Mouse (Mus musculus) thymus, postnatal 25 days (tissue): Measurements from ENCODE around the gene Hjurp.

Experiments used
- DNase-seq: peaks from one replicate; pipeline ENCODE4 v3.0.0; 2022

Hjurp gene

DNA sequence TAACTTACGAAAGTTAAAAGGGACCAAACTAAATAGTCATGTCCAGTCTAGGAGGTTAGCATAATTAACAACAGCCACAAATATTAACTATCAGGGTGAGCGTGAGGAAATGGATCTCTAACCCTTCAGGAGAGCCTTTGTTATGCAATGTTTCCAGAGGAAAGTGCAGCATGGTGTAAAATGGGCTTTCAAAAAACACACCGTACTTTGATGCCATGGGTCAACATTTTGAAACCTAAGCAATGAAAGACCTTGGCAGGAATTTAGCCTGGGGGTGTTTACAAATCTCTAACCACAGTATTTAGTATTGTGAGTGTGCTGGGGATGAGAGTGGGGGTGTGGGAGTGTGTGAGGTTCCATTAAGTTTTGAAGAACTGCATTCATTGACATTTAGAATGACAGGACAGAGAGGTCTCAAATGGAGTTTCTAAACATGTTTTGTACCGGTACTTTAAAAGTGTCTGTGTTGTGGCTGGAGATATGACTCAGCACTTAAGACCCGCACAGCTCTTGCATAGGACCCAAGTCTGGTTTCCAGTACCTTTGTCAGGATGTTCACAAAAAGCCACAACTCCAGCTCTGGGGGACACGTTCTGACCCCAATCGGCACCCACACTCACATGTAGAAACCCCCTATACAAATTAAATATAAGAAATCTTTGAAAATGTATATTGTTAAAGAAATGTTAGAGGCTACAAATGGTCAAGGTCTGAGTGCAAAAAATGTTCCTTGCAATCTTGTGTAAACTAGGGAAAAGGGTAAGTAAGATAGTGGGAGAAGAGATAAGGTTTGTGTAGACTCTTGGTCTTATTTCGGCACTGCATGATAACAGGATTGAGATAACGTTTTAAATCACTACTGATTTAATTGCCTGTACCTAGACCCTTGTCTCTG lies 1.9 kb upstream of the Hjurp start:
- no peak for DNase-seq

DNA sequence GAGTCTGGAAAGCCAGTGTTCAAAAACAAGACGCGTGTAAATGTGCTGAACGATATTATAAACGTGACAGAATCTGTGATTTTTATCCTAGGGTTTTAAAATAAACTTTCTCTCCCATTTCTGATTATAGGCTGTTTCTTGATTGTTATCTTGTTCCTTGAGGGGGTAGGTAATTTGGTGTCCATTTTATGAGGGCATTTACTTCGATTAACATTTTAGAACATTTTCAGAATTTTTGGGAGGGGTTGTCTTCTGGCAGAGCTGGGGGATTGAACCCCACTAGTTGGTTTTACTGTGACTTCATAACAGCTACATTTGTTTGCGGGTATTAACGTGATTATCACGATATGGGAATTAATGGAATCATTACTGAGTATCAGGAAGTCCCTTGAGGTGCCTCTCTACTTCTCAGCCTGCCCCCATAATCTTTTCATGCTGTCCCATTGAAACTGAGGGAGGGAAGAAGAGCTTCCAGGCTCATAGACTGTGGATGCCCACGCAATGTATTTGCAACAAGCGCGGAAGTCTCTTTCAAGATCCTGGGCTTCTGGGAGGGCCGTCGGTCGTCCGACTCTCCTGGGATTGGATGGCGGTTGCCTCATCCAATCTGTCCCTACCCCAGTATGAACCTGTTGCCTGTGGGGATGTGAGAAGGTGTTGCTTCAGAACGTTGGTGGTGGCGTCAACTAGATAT lies 532 bp upstream of the Hjurp start:
- no peak for DNase-seq

- DNase-seq: no peak
Observed at GRCm38 (mm10) chr1:88276524-88277097, 822 bp downstream of the Hjurp start.

- no peak for DNase-seq
Observed at GRCm38 (mm10) chr1:88275698-88276523, 1.5 kb downstream of the Hjurp start.

- DNase-seq: no peak
Observed at GRCm38 (mm10) chr1:88275078-88275680, 2.3 kb downstream of the Hjurp start.

DNA sequence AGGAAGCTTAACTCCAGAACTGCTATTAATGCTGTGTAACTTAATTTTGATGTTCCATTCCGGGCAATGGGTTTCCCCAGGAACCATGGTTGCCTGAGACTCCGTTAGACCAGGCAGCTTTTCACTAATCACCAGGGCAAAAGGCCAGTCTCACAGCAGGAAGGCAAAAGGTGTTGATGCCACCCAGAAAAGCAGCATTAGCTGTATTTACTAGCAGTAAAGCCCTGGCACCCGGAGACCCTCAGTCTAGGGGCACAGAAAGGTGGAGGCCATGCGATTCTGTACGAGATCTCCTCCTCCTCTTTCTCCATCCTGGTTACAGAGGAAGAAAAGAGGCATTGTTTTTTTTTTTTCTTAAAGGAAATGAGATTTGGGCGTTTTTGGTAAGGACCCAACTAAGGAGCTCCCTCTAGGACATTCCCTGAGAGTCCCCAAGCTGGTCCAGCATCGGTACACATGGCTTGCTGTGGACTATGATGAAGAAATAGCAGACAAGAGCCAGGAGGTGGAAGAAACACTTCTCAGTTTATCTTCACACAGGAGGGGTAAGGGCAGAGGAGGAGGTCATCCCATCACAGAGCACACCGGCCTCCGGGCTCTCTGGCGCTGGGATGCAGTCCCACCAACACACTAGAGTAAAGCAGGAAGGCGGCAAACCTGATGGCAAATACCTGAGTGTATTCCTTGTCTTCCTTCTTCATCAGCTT lies 2.9 kb downstream of the Hjurp start:
- no peak for DNase-seq

GRCm38 (mm10) chr1:88273832-88274231 lies 3.6 kb downstream of the Hjurp start:
- no peak for DNase-seq

DNA sequence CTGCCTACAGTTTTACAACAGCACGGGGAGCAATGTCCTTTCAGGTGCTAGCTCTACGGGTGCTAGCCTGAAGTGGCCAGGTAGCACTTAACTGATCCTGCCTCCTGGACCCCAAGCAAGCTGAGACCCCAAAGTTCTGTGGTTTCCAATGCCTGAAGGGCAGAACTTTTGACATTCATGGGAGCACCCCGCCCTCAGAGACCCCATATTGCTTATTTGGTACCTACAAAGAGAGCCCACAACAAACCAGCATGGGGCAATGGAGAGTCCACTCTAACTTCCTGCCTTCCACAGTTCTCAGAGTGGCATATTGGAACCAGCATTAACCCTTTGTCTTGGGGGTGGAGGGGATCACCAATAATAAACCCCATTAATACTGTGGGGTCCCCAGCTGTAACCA lies 4.1 kb downstream of the Hjurp start:
- DNase-seq: no peak

- no peak for DNase-seq
Observed at GRCm38 (mm10) chr1:88272851-88273250, 4.6 kb downstream of the Hjurp start.

GRCm38 (mm10) chr1:88269539-88270309 lies 7.7 kb downstream of the Hjurp start:
- DNase-seq: no peak

DNA sequence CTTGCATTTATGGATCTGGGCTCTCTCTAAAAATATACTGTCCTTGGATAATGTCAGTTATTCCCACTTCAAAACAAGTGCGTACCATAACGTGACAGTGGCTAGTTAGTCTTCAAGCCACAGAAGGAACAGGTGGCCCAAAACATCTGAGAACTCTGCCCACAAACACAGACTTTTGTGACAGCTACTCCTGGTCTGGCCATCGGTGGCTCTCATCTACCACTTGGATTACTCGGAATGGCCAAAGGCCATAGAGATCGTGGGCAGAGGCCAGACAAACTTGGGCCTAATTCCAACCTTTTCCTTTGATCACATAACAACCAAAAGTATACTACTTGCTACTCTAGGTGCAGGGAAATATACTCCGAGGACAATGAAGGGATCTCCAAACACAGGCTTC lies 9.4 kb downstream of the Hjurp start:
- no peak for DNase-seq

- no peak for DNase-seq
Observed at GRCm38 (mm10) chr1:88267489-88267888, 9.9 kb downstream of the Hjurp start.

DNA sequence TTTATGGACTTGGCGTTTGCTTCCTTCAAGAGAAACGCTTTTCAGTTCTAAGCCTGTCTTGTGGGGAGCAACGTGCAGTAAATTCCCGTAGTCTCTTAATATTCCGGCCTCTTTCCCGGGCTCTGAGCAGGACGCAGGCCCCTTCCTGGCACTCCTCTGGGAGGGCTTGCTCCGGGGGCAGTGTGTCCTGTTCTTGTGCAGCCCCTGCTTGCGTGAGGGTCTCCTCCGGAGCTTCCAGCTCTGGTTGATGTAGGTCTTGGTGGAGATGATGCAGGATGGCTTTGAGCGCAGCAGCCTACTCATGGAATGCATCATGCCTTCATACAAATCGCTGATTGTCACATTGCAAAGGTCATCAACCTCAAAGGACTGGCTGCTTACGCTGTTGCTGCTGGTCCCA lies 11.3 kb downstream of the Hjurp start:
- DNase-seq: no peak

DNA sequence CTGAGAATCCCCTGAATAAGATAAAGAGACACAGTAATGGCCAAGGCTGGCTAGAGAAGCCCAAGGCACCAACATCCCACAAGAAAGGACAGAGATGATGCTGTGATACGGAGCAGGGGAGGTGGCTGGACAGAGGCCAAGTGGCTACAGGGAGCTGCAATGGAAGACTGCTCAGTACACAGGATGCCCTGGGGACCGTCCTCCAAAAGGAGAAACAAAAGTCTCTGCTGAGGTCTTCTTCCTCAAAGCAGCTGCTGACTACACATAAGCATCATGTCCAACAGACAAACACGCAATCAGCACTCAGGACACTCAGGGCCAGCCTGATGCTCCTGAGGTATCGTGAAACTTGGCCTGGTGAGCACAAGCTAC lies 12.6 kb downstream of the Hjurp start:
- no peak for DNase-seq

GRCm38 (mm10) chr1:88264237-88264868 lies 13.1 kb downstream of the Hjurp start:
- DNase-seq: no peak

GRCm38 (mm10) chr1:88263778-88264177 lies 13.7 kb downstream of the Hjurp start:
- DNase-seq: no peak

DNA sequence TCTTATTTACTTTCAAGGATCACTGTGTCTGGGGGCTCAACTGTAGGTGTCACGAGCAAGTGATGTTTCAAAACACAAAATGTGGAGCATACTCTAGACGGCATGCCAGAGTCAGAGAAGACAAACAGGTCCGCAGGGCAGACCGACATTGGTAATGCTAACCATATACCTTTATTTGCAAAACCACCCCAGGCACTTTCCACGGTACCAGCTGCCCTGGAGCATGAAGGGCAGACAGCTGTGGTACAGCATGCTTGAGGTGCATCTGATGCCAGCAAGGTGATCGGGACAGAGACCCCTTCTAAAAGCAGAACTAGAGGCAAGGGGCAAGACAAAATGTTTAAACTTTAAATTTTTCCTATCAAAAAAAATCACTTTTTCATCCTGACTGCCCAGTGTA lies 14.5 kb downstream of the Hjurp start:
- DNase-seq: no peak

- DNase-seq: no peak
Observed at GRCm38 (mm10) chr1:88262255-88262654, 15.2 kb downstream of the Hjurp start.

- DNase-seq: no peak
Observed at GRCm38 (mm10) chr1:88261706-88262105, 15.7 kb downstream of the Hjurp start.

- DNase-seq: no peak
Observed at GRCm38 (mm10) chr1:88260604-88261377, 16.6 kb downstream of the Hjurp start.
